Mouse (Mus musculus) central nervous system, embryonic 14 days (tissue): ENCODE data around the gene Rgs3. TPM values are rescaled to one million over a fixed set of nuclear protein-coding genes. Genes with fewer than 3 reads are reported as not detected.

Source experiments
- polyA plus RNA-seq: library from polyadenylated mRNA; depleted of rRNA; stranded (reverse); fragments of >200 nt; gene quantifications from 2 replicates; pipeline ENCODE4 v1.2.3, GENCODE M21; 2012; rRNA removed

Rgs3 gene
- polyA plus RNA-seq = 64.8 and 74.9 TPM in 2 replicates

GRCm38 (mm10) chr4:62559797-62560329 is at the start of gene Rgs3:
Rgs3 (plus strand) TSS chr4:62559847.

GRCm38 (mm10) chr4:62519849-62520233 is 39.8 kb upstream of the Rgs3 start, which contains the start of gene Alad:
Alad (minus strand) TSS chr4:62519918.

GRCm38 (mm10) chr4:62524651-62525488 is 34.8 kb upstream of the Rgs3 start, which contains the start of the genes Pole3 and 4933430I17Rik:
Pole3 (minus strand) TSS chr4:62525068.
4933430I17Rik (plus strand) TSS chr4:62525369.

Other genes with a start within 250 kb of the Rgs3 start
- gene Fkbp15, start 199.3 kb upstream of the Rgs3 start, polyA plus RNA-seq = 22.2 and 23.2 TPM in 2 replicates
- 28.3 and 30.0 TPM in 2 replicates for gene Slc31a1, start 199.1 kb upstream of the Rgs3 start, polyA plus RNA-seq
- 104 and 108 TPM in 2 replicates for gene Cdc26, start 151.2 kb upstream of the Rgs3 start, polyA plus RNA-seq
- 24.2 and 25.2 TPM in 2 replicates for gene Prpf4, start 151.1 kb upstream of the Rgs3 start, polyA plus RNA-seq
- 0.84 and 0.88 TPM in 2 replicates for gene Rnf183, start 124.6 kb upstream of the Rgs3 start, polyA plus RNA-seq
- gene Wdr31, start 89.0 kb upstream of the Rgs3 start, polyA plus RNA-seq = 7.2 and 7.9 TPM in 2 replicates
- 0.39 and 1.6 TPM in 2 replicates for gene Bspry, start 79.8 kb upstream of the Rgs3 start, polyA plus RNA-seq
- 5.9 and 6.4 TPM in 2 replicates for gene Hdhd3, start 56.4 kb upstream of the Rgs3 start, polyA plus RNA-seq
- gene Alad, start 39.9 kb upstream of the Rgs3 start, polyA plus RNA-seq = 40.8 and 49.2 TPM in 2 replicates
- gene Pole3, start 34.8 kb upstream of the Rgs3 start, polyA plus RNA-seq = 49.2 and 57.0 TPM in 2 replicates
- gene 4933430I17Rik, start 34.5 kb upstream of the Rgs3 start, polyA plus RNA-seq = 1.1 TPM in 2 replicates